Mouse (Mus musculus) liver, embryonic 14.5 days (tissue): ENCODE results near the gene Prdm4. TPM values are rescaled to one million over a fixed set of nuclear protein-coding genes. Genes with fewer than 3 reads are reported as not detected.

Experiments used
- ATAC-seq: fragments of 200-750 bp; cut with Nextera tagmentation; 2 replicates; pipeline ENCODE4 v1.8.0; 2017; ENCODE audit warnings: moderate number of reproducible peaks, mild to moderate bottlenecking, moderate library complexity; ENCODE audit not compliant: insufficient read depth
- DNase-seq, 3 experiments: peaks; one replicate each; pipeline ENCODE4 v3.0.0-alpha.2; 2012 to 2013; ENCODE audit warnings: low read depth in 3 of 3, low spot score in 3 of 3
- H3K27ac ChIP-seq: fragments of 300-500 bp; sonication (generic); 2 replicates; pipeline ENCODE4 v1.5.1; 2014; ENCODE audit warnings: moderate library complexity, mild to moderate bottlenecking, control low read depth, inconsistent platforms
- H3K27me3 ChIP-seq: fragments of 300-500 bp; sonication (generic); 2 replicates; pipeline ENCODE4 v1.6.1; 2014; ENCODE audit warnings: mild to moderate bottlenecking, low read length, moderate library complexity; ENCODE audit not compliant: control insufficient read depth, insufficient read depth
- H3K36me3 ChIP-seq: fragments of 300-500 bp; sonication (generic); replicated peaks from 2 replicates; pipeline ENCODE4 v1.6.1; 2014; ENCODE audit warnings: low read depth; ENCODE audit not compliant: control insufficient read depth, insufficient read depth
- H3K4me1 ChIP-seq, 2 experiments: fragments of 200-500 bp in 1 of 2; fragments of 300-500 bp in 1 of 2; sonication (generic) in 1 of 2; replicated peaks; 2 replicates each; pipeline ENCODE4 v1.6.1; 2012 to 2014; ENCODE audit warnings: antibody characterized with exemption in 1 of 2, inconsistent platforms in 1 of 2, low read length in 1 of 2; ENCODE audit not compliant: control insufficient read depth in 2 of 2, insufficient read depth in 2 of 2
- H3K4me2 ChIP-seq: fragments of 300-500 bp; sonication (generic); 2 replicates; pipeline ENCODE4 v1.6.1; 2014; ENCODE audit warnings: low read depth, mild to moderate bottlenecking, control low read depth, moderate library complexity
- H3K4me3 ChIP-seq, 2 experiments: fragments of 200-500 bp in 1 of 2; fragments of 300-500 bp in 1 of 2; sonication (generic) in 1 of 2; 2 replicates each; pipeline ENCODE4 v1.5.1; 2012 to 2014; ENCODE audit warnings: low read depth in 2 of 2, low read length in 2 of 2, mild to moderate bottlenecking in 2 of 2, control low read depth in 1 of 2, inconsistent platforms in 1 of 2, moderate library complexity in 1 of 2; ENCODE audit not compliant: insufficient read depth in 1 of 2
- H3K9ac ChIP-seq: fragments of 300-500 bp; sonication (generic); replicated peaks from 2 replicates; pipeline ENCODE4 v1.6.1; 2014; ENCODE audit warnings: mild to moderate bottlenecking, control low read depth, moderate library complexity
- H3K9me3 ChIP-seq: fragments of 300-500 bp; sonication (generic); 2 replicates; pipeline ENCODE4 v1.6.1; 2016; ENCODE audit warnings: low read length, mixed read lengths; ENCODE audit not compliant: control insufficient read depth
- CTCF ChIP-seq: IDR thresholded peaks from 2 replicates; pipeline ENCODE4 v1.5.1; 2016; ENCODE audit warnings: antibody characterized with exemption, low read depth, control low read depth
- EP300 ChIP-seq: IDR thresholded peaks from 2 replicates; pipeline ENCODE4 v1.6.1; 2016; ENCODE audit warnings: antibody characterized with exemption, low read depth
- WGBS: fragments of 180-500 bp; shearing (Covaris S2); extraction: QIAGEN DNeasy Blood & Tissue Kit; methylation state at CpG from one replicate; pipeline ENCODE4 v1.1.7; 2014; ENCODE audit not compliant: insufficient replicate concordance; 5-methylcytosine and 5-hydroxymethylcytosine counted together
- polyA plus RNA-seq, 2 experiments: library from polyadenylated mRNA; depleted of rRNA in 1 of 2; stranded (reverse) in 1 of 2; unstranded in 1 of 2; fragments of >200 nt; fragmentation: Nextera tagmentation in 1 of 2; extraction: Ambion mirVana in 1 of 2; gene quantifications; 2 replicates each; pipeline versions ENCODE4 v1.2.1 to v1.2.3; 2012 to 2014

The Prdm4 gene
- polyA plus RNA-seq, 2 experiments: 5.9 to 8.6 TPM

GRCm38 (mm10) chr10:85936280-85936965 lies 19.5 kb upstream of the Prdm4 start:
- H3K9ac ChIP-seq: no peak overlapping the region
- WGBS: 75% methylated on average over 6 of the region's 6 CpGs
- no peak for TF ChIP-seq CTCF
- no peak for TF ChIP-seq EP300
- no peak overlapping the region for H3K4me3 ChIP-seq
- H3K27ac ChIP-seq: no peak overlapping the region
- no peaks in the 10 kb centered on the region for H3K4me1 ChIP-seq
- ATAC-seq (no peak), DNase-seq (no peak)
- H3K4me2 ChIP-seq: no peak overlapping the region
- no peaks in the 10 kb centered on the region for H3K9me3 ChIP-seq
- peaks cover 38% of the 10 kb centered on the region for H3K36me3 ChIP-seq
- no peaks in the 10 kb centered on the region for H3K27me3 ChIP-seq

DNA sequence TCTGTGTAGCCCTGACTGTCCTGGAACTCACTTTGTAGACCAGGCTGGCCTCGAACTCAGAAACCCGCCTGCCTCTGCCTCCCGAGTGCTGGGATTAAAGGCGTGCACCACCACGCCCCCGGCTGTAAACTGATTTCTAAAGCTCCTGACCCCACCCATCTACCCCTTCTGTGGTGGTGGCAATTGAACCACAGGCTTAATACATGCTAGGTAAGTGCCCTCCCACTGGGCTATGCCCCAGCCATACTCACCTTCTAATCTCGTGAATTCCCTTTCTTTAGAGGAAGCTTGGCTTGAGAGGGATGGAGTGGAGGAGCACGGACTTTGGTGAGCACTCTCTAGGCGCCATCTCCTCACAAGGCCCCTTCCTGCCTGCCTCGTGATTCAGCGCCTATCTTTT lies 13.0 kb upstream of the Prdm4 start:
- Histone ChIP-seq H3K36me3 (no peaks in the 10 kb centered on the region), H3K4me1 (no peaks in the 10 kb centered on the region), H3K4me2 (no peak overlapping the region), H3K4me3 (no peak overlapping the region), H3K9ac (no peak overlapping the region), H3K27ac (no peak overlapping the region), H3K27me3 (peaks cover 33% of the 10 kb centered on the region), H3K9me3 (no peaks in the 10 kb centered on the region)
- DNase-seq (no peak), ATAC-seq (no peak)
- no peak for TF ChIP-seq EP300
- no peak for TF ChIP-seq CTCF
- 67% methylated on average over 11 of the region's 11 CpGs for WGBS

DNA sequence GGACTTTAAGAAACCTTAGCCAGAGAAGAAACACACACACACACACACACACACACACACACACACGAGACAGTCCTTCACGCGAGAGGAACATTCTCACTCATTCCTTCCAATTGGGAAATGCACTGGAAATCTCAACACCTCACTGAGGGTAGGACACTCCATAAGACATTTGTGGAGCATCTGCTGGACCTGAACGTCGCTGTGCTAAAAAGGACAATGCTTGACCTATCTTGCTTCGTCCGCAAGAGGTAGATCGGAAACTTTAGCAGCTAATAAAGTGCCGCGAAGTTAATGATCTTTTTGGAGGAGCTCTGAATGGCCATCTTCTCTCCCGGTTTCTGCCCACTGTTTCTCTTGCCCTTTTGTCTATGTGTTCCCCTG lies 12.3 kb upstream of the Prdm4 start:
- H3K4me1 ChIP-seq: no peaks in the 10 kb centered on the region
- no peak overlapping the region for H3K27ac ChIP-seq
- TF ChIP-seq CTCF: no peak
- H3K36me3 ChIP-seq: no peaks in the 10 kb centered on the region
- no peak overlapping the region for H3K4me2 ChIP-seq
- no peak for ATAC-seq
- no peak overlapping the region for H3K4me3 ChIP-seq
- peaks cover 33% of the 10 kb centered on the region for H3K27me3 ChIP-seq
- no peak overlapping the region for H3K9ac ChIP-seq
- no peaks in the 10 kb centered on the region for H3K9me3 ChIP-seq
- WGBS: 53% methylated on average over 11 of the region's 11 CpGs
- no peak for DNase-seq

GRCm38 (mm10) chr10:85928499-85929207 lies 11.7 kb upstream of the Prdm4 start:
- peak overlapping the region; percentile 59 for H3K4me2 ChIP-seq
- DNase-seq: peak in 2 of 3 experiments; percentile 13 to 14
- no peak overlapping the region for H3K9ac ChIP-seq
- H3K27ac ChIP-seq: no peak overlapping the region
- no peaks in the 10 kb centered on the region for H3K4me1 ChIP-seq
- 0 out of 2 replicates have a peak, but pooled peaks have one; percentile 31 for ATAC-seq
- TF ChIP-seq CTCF: peak; percentile 38; the same call in 1 of the 2 replicates
- TF ChIP-seq EP300: no peak
- no peaks in the 10 kb centered on the region for H3K9me3 ChIP-seq
- peaks cover 33% of the 10 kb centered on the region for H3K27me3 ChIP-seq
- peak overlapping the region; percentile 35 to 43 for H3K4me3 ChIP-seq
- H3K36me3 ChIP-seq: no peaks in the 10 kb centered on the region
- 1% methylated on average over 63 of the region's 63 CpGs for WGBS

- WGBS: 2% methylated on average over 23 of the region's 23 CpGs
- H3K9me3 ChIP-seq: no peaks in the 10 kb centered on the region
- no peak for TF ChIP-seq EP300
- no peak for TF ChIP-seq CTCF
- H3K4me2 ChIP-seq: peak within 1 kb of the TSS; percentile 59
- no peaks in the 10 kb centered on the region for H3K4me1 ChIP-seq
- H3K9ac ChIP-seq: no peak within 1 kb of the TSS
- peaks cover 33% of the 10 kb centered on the region for H3K27me3 ChIP-seq
- DNase-seq (no peak), ATAC-seq (no peak)
- H3K4me3 ChIP-seq: peak within 1 kb of the TSS; percentile 35 to 43
- no peak within 1 kb of the TSS for H3K27ac ChIP-seq
- H3K36me3 ChIP-seq: no peaks in the 10 kb centered on the region
Observed at GRCm38 (mm10) chr10:85927676-85928445, 10.9 kb upstream of the Prdm4 start, which contains the start of gene Ascl4. TSS of gene Ascl4 (plus strand) at chr10:85927681.
